Mouse (Mus musculus) thymus, adult 18-20 months (tissue): ENCODE data around the gene Slc12a6.

Experiments
- DNase-seq, 2 experiments: peaks; one replicate each; pipeline ENCODE4 v3.0.0; 2022; ENCODE audit warnings: mixed read lengths in 2 of 2

Slc12a6 gene

GRCm38 (mm10) chr2:112393958-112394357 is 128.3 kb downstream of the Slc12a6 start:
- no peak for DNase-seq

DNA sequence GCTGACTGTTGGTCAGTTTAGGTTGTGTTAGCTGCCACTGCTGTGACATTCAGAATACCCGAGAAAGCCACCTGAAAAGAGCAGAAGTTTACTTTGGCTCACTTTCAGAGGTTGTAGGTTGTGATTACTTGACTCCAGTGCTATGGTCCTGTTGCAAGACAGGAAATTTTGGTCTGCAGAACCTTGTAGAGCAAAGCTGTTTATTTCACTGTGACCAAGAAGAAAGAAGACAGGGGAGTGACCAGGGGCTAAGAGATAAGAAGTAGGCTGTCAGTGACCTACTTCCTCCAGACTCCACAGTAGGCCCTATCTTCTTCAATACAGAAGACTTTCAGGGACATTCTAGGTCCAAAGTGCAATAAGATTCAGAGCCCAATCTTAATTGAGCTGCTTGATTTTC is 131.0 kb downstream of the Slc12a6 start:
- DNase-seq: no peak

DNA sequence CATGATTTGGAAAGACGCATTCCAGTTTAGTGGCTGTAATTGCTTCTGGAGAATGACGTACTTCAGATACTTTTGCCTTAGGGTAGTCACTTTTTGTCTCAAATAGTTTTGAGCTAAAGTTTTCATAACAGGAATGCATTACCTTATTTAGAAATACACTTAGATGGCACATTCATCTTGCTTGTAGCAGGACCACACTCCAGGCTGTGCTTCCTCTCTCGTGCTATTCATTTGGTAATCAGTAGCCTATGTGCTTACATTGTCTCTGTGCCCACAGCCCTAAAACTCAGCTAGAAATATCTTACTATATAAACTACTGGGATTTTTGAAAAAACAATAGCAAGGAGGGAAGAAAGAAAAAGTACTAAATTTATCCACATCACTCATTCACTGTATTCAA is 141.4 kb downstream of the Slc12a6 start:
- DNase-seq: no peak
